Mouse (Mus musculus): ENCODE results near the gene Gm17606. TPM values are rescaled to one million over a fixed set of nuclear protein-coding genes. Genes with fewer than 3 reads are reported as not detected.

Gene Gm17606
- total and polyA plus RNA-seq, 3 experiments: 2.5 TPM; not detected in 2

DNA sequence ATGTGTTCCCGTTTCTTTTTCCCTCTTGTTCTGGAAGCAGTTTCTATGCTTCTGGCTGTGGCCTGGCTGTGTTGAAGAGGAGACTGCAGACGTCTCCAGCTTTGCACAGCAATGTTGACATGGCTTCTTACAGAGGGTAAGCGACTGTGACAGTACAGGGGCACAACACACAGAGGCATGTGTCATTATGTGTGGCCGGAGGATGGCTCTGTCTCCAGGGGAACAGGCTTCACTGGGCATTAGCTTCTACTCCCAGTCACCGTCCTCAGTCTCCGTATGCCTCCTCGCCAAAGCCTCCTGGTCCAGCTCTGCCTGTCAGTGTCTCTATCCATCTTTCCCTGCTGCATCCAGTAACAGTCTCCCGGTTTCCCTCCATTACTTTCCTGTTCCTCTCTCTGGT lies 33.5 kb upstream of the Gm17606 start:
- Histone ChIP-seq H3K4me3 (replicated peaks in 1 of 3; ENCODE audit: low read depth in 2 of 3, low read length in 2 of 3, poor library complexity in 1 of 3) (no peak overlapping the region), H3K36me3 (replicated peaks in 1 of 2; ENCODE audit: control insufficient read depth in 1 of 2, insufficient read depth in 1 of 2, low read length in 1 of 2) (peaks cover 5 to 20% of the 10 kb centered on the region in 2 experiments), H3K27ac (ENCODE audit: insufficient read depth, low read depth) (no peak overlapping the region), H3K79me2 (replicated peaks; ENCODE audit: control insufficient read depth, extremely low read depth, insufficient read depth, poor library complexity, severe bottlenecking) (no peaks in the 10 kb centered on the region), H3K27me3 (replicated peaks) (no peaks in the 10 kb centered on the region), H3K4me2 (ENCODE audit: insufficient read depth, low read depth, poor library complexity, severe bottlenecking) (no peak overlapping the region), H3K9me3 (replicated peaks; ENCODE audit: low read length) (no peaks in the 10 kb centered on the region), H3K4me1 (ENCODE audit: control insufficient read depth in 1 of 2, insufficient read depth in 2 of 2) (peaks cover 3 to 14% of the 10 kb centered on the region in 2 experiments; a peak in 3 of 4 replicates), H3K9ac (ENCODE audit: insufficient read depth, low read depth) (no peak overlapping the region)
- dilution Hi-C loops (cut with MboI; ENCODE audit: extremely low pct_ligation_motif_present, extremely low pct_unique_long_range_greater_than_20kb, low sequenced_read_pairs) (no loop called here), in situ Hi-C loops (cut with MboI; ENCODE audit: low pct_ligation_motif_present, low pct_unique_long_range_greater_than_20kb, low sequenced_read_pairs) (no loop called here)
- no peak for DNase-seq (ENCODE audit: extremely low read depth)
- TF ChIP-seq CTCF (conservative IDR thresholded peaks at IDR 0.05 in 1 of 2, IDR thresholded peaks at IDR 0.05 in 1 of 2; ENCODE audit: low read depth in 2 of 2, low read length in 2 of 2): no peak
- TF ChIP-seq RCOR1 (conservative IDR thresholded peaks at IDR 0.05; ENCODE audit: low read depth, low read length): no peak
- no peak for TF ChIP-seq MXI1 (IDR thresholded peaks at IDR 0.05; ENCODE audit: low read depth, low read length)
- TF ChIP-seq HCFC1 (IDR thresholded peaks at IDR 0.05; ENCODE audit: low read depth, low read length): no peak
- no peak for TF ChIP-seq ZC3H11A (IDR thresholded peaks at IDR 0.05; ENCODE audit: low read depth, low read length)
- TF ChIP-seq MEF2A (IDR thresholded peaks at IDR 0.05; ENCODE audit: borderline replicate concordance, low read depth, low read length): no peak
- TF ChIP-seq KAT2A (IDR thresholded peaks at IDR 0.05; ENCODE audit: insufficient replicate concordance, low read length): no peak
- TF ChIP-seq MYC (IDR thresholded peaks at IDR 0.05; ENCODE audit: low read depth, low read length): no peak
- no peak for TF ChIP-seq ZNF384 (IDR thresholded peaks at IDR 0.05; ENCODE audit: low read depth, low read length)
- no peak for TF ChIP-seq EP300 (IDR thresholded peaks at IDR 0.05; ENCODE audit: low read length)
- no peak for TF ChIP-seq RAD21 (IDR thresholded peaks at IDR 0.05; ENCODE audit: low read depth, low read length)
- no peak for TF ChIP-seq TBP (conservative IDR thresholded peaks at IDR 0.05; ENCODE audit: low read depth, low read length)

DNA sequence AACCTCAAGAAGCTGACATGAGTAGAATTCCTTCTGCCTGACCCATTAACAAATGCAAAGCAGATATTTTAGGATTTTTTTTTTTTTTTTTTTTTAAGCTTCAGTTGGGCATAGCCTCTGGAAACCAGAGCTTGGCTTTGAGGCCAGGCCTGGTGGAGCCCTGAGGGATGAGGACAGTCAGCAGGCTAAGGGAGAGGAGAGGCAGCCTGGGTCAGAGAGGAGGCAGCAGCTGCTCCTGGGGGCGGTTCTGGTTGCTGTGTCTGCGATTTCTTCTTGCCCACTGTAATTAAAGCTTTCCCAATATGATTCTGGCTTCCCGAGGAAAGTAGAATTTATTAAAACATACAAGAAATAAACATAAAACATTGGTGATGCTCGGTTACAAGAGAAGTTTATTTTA lies 31.5 kb upstream of the Gm17606 start:
- peaks cover 21 to 35% of the 10 kb centered on the region in 2 experiments for H3K36me3 ChIP-seq (replicated peaks in 1 of 2; ENCODE audit: control insufficient read depth in 1 of 2, insufficient read depth in 1 of 2, low read length in 1 of 2)
- no peak for DNase-seq (ENCODE audit: extremely low read depth)
- H3K4me1 ChIP-seq (ENCODE audit: control insufficient read depth in 1 of 2, insufficient read depth in 2 of 2): peaks cover 2 to 12% of the 10 kb centered on the region in 2 experiments; a peak in 3 of 4 replicates
- no peaks in the 10 kb centered on the region for H3K27me3 ChIP-seq (replicated peaks)
- H3K9me3 ChIP-seq (replicated peaks; ENCODE audit: low read length): no peaks in the 10 kb centered on the region
- H3K27ac ChIP-seq (ENCODE audit: insufficient read depth, low read depth): no peak overlapping the region
- H3K4me3 ChIP-seq (replicated peaks in 1 of 3; ENCODE audit: low read depth in 2 of 3, low read length in 2 of 3, poor library complexity in 1 of 3): no peak overlapping the region
- in situ Hi-C loops (cut with MboI; ENCODE audit: low pct_ligation_motif_present, low pct_unique_long_range_greater_than_20kb, low sequenced_read_pairs) (no loop called here), dilution Hi-C loops (cut with MboI; ENCODE audit: extremely low pct_ligation_motif_present, extremely low pct_unique_long_range_greater_than_20kb, low sequenced_read_pairs) (no loop called here)
- no peak for TF ChIP-seq POLR2A (IDR thresholded peaks at IDR 0.05; ENCODE audit: low read depth, low read length)
- H3K79me2 ChIP-seq (replicated peaks; ENCODE audit: control insufficient read depth, extremely low read depth, insufficient read depth, poor library complexity, severe bottlenecking): no peaks in the 10 kb centered on the region
- no peak overlapping the region for H3K9ac ChIP-seq (ENCODE audit: insufficient read depth, low read depth)
- H3K4me2 ChIP-seq (ENCODE audit: insufficient read depth, low read depth, poor library complexity, severe bottlenecking): no peak overlapping the region

DNA sequence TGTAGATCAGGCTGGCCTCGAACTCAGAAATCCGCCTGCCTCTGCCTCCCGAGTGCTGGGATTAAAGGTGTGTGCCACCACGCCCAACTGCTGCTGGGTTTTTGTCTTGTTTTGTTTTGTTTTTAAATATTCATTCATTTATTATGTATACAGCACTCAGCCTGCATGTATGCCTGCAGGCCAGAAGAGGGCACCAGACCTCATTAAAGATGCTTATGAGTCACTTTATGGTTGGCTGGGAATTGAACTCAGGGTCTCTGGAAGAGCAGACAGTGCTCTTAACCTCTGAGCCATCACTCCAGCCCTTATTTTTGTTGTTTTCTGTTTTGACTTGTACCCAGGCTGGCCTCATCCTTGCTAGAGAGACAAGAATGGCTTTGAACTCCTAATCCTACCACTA lies 30.8 kb upstream of the Gm17606 start:
- dilution Hi-C loops (cut with MboI; ENCODE audit: extremely low pct_ligation_motif_present, extremely low pct_unique_long_range_greater_than_20kb, low sequenced_read_pairs): no loop called here
- no peaks in the 10 kb centered on the region for H3K79me2 ChIP-seq (replicated peaks; ENCODE audit: control insufficient read depth, extremely low read depth, insufficient read depth, poor library complexity, severe bottlenecking)

More for the DNA sequence above, 30.8 kb upstream of the Gm17606 start:
- no peak overlapping the region for H3K4me2 ChIP-seq (ENCODE audit: insufficient read depth, low read depth, poor library complexity, severe bottlenecking)
- in situ Hi-C loops (cut with MboI; ENCODE audit: low pct_ligation_motif_present, low pct_unique_long_range_greater_than_20kb, low sequenced_read_pairs): no loop called here
- no peaks in the 10 kb centered on the region for H3K9me3 ChIP-seq (replicated peaks; ENCODE audit: low read length)
- peaks cover 27 to 42% of the 10 kb centered on the region in 2 experiments for H3K36me3 ChIP-seq (replicated peaks in 1 of 2; ENCODE audit: control insufficient read depth in 1 of 2, insufficient read depth in 1 of 2, low read length in 1 of 2)
- no peak overlapping the region for H3K27ac ChIP-seq (ENCODE audit: insufficient read depth, low read depth)
- H3K9ac ChIP-seq (ENCODE audit: insufficient read depth, low read depth): no peak overlapping the region
- peak; percentile 56 for DNase-seq (ENCODE audit: extremely low read depth)
- TF ChIP-seq CHD1 (IDR thresholded peaks at IDR 0.05; ENCODE audit: low read depth, low read length): no peak
- TF ChIP-seq MAZ (IDR thresholded peaks at IDR 0.05; ENCODE audit: low read depth, low read length): no peak
- TF ChIP-seq SMC3 (IDR thresholded peaks at IDR 0.05; ENCODE audit: low read depth, low read length): peak; percentile 41
- TF ChIP-seq CTCF (conservative IDR thresholded peaks at IDR 0.05 in 1 of 2, IDR thresholded peaks at IDR 0.05 in 1 of 2; ENCODE audit: low read depth in 2 of 2, low read length in 2 of 2): peak; percentile 35 to 67; a peak in 3 of 4 replicates
- peak; percentile 12 for TF ChIP-seq RAD21 (IDR thresholded peaks at IDR 0.05; ENCODE audit: low read depth, low read length)
- no peak overlapping the region for H3K4me3 ChIP-seq (replicated peaks in 1 of 3; ENCODE audit: low read depth in 2 of 3, low read length in 2 of 3, poor library complexity in 1 of 3)
- peaks cover 0 to 8% of the 10 kb centered on the region in 2 experiments; a peak in 2 of 4 replicates for H3K4me1 ChIP-seq (ENCODE audit: control insufficient read depth in 1 of 2, insufficient read depth in 2 of 2)
- H3K27me3 ChIP-seq (replicated peaks): no peaks in the 10 kb centered on the region

Data from CH12.LX (cell line).